Mouse (Mus musculus): ENCODE results near the gene Lrpap1.

Gene Lrpap1

DNA sequence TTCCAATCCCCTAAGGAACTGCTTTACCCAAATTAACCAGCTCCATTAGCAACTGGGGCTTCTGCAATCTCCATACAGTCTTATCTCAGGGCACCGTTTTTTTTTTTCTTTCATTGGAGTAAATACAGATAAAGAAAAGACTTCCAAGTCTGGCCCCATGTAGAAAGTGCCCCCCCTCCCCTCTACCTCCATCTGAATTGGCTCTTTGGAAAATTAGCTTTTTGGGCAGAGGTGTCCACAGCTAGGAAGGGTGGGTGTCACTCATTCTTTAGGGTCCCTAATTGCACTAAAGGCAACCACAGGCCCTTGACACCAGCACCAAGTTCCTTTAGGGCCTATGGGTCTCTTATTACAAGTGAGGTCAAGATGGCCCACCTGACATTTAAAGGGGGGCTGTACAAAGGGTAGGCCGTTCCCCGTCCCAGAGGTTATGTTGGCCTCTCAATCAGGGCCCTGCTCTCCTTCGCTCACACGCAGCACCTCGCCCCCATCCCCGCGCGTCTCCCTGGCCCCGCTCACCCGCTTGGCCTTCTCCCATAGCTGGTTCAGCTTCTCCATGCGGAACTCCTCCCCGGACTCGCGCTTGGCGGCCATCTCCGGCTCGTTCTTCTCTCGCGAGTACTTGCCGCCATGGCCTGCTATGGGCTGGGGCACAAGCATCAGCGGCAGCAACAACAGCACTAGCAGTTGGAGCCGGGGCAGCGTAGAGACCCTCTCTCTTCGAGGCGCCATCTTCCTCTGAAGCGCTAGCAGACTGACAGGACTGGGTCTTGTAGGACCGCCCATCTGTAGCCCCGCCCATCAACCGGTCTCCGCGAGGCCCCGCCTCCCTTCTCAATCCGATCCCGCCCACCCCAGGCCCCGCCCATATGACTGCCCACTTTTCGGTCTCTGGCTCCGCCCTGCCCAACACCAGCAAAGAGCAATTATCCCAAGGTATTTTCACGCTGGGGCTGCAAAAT lies at the start of gene Lrpap1:
Gene Lrpap1 (minus strand): TSS at position 807 of the 962 bp plus-strand sequence.
- DNase-seq: peak; percentile 88 to 96

DNA sequence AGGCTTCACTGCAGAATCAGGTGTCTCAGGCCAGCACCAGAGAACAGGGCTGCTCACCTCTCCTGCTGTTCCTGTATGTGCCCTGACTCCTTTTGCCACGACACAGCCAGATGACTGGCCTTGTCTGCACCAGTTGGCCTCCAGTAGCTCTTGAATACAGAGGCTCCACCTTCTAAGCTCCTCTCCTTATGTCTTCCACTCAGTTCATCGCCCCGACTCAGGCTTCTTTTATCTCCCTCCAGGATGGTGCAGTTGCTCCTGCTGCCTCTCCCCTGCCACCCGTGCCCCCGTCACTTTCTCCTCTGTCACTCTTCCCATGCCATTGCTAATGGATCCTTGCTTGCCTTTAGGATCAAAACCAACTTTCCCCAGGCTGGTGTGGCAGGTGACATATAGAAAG lies 44.4 kb upstream of the Lrpap1 start:
- no peak for DNase-seq

DNA sequence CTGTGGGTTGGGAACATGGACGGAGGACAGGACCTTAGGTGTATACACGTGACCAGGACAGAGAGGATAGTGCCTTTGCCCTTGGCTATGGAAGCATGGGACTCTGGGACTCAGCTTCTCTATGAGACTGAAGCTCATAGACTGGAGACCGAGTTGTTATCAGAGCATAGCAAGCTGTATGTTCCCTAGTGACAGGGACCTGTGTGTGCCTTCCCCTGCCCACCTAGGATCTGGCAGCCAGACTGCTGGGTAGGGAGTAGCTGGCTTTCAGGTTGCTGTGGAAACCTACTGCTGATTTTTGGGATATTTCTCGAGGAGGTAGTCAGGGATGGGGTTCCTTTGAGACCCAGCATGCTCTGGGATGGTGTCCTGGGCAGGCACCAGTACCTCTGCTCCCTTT lies 44.0 kb upstream of the Lrpap1 start:
- no peak for DNase-seq

DNA sequence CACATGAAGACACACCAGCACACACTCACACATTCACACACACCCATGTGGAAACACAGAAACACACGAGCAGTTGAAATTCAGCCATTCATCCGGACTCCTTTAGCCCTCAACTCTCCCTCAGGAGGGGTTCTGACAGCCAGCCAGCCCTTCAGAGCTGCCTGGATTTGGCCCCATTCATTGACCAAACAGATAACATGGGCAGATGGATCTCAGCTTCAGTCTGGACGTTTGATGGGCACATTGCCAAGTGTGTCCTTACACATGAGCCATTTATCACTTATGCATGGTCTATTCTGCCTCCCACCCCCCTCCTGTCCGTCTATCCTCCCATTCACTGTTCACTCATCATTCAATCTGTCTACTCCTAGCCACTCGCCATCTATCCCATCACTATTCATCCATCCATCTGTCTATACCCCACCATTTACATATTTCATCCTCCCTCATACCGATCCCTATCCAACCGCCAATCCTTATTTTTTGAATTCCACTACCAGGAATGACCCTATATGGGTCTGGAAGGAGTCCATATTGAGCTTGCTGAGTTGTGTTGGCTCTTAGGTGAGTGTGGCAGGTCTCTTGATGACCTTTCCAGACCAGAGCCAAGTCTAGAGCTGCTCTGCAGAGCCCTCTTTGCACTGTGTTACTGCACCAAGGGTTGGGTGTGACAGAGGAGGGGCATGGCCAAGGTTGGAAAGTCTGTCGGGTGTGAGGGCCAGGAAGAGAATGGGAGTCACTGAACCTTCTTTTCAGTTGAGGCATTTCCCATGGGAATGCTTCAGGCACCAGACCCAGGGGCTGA lies 42.6 kb upstream of the Lrpap1 start:
- no peak for DNase-seq

DNA sequence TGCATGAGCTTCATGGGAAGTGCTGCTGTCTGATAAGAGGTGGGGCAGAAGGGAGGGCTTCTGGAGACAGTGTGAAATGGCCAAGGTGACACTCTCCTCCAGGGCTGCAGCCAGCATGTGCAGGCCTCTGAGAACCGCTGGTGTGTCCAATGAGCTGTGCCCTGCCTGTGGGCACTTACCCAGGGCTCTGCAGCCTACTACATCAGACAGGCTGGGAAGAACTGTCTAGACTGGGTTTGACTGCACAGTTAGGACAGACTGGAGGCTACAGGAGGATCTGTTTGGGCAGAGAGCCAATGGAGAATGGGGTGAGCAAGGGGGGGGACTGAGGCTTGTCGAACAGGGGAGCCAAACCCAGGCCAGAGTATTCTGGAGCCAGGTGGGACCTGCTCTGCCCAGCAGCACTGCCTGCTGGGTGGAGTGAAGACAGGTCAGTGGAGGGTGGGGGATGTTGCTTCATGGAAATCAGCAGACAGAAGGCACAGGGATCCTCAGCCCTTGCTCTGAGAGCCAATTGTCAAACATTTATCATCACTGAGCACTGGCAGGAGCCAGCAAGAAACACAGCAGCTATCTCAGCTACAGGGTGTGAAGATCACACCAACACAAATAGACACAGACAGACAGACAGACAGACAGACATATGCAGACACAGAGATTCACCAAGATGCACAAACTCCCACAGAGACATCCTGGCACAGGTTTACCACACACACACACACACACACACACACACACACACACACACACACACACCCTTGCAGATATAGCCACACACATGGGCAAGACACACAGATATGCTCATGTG lies 41.8 kb upstream of the Lrpap1 start:
- DNase-seq: no peak

DNA sequence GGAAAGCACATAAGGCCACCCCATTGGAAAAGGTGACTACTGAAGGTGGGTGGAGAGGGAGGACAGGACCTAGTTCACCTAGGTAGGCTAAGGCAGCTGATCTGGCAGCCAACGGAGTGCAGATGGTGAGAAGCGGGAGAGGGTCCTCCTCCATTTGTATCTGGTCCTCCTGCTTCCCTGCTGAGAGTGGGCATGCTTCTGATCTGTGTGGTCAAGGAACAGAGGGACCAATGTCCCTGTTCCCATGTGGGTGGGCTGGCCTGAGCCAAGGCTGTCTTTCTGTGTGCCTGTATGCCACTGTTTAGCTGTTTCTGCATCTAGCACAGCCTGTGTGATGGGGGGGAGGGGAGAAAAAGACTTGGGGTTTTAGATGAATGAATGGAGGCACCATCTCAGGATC lies 41.2 kb upstream of the Lrpap1 start:
- no peak for DNase-seq

DNA sequence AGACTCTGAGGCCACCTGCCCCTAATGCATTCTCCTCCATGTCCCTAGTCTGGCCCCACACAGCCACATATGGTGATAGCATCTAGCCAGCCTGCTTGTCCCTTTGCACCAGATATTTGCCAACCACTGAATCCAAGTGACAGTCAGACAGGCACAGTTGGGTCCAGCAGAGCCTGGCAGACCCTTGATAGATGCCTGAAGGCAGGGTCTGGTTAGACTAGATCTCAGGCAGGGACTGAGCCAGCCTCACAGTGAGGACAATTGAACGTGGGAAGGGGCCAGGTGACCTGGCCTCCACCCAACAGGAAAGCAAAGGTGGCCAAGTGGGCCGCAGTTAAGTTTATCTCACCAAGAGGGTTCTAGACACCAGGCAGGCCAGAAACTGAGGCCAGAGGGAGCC lies 39.1 kb upstream of the Lrpap1 start:
- no peak for DNase-seq

DNA sequence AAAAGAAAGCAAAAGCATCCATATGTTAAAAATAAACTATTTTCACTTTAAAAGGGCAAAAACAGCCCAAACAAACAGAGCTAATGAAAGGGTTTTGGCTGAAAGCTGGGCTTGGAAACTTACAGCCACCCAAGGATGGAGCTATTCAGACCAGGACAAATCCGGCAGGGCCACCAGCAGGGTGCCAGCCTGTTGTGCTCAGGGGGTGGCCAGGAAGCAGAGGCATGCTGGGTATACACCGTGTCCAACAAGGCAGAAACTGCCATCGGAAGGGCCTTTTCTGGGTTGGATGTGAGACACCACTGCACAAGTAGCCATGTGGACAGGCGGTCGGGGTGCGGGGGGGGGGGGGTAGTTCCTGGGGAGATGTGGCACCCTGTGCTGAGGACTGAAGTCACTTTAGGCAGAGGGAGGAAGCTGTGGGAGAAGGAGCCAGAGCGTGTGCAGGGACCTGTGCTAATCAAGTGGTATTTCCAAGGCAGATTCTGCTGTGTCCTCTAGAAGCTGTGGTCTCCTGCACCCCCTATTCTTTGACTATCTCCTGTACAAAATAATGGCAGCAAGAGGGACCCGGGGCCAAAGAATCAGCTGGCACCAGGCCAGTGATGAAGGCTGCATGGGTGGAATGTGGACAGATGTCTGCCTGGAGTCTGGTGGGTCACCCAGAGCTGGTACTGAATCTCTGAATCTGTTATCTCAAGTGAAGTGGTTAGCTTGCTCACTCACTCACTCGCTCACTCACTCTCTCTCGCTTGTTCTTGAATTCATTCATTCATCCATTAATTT lies 38.1 kb upstream of the Lrpap1 start:
- no peak for DNase-seq

DNA sequence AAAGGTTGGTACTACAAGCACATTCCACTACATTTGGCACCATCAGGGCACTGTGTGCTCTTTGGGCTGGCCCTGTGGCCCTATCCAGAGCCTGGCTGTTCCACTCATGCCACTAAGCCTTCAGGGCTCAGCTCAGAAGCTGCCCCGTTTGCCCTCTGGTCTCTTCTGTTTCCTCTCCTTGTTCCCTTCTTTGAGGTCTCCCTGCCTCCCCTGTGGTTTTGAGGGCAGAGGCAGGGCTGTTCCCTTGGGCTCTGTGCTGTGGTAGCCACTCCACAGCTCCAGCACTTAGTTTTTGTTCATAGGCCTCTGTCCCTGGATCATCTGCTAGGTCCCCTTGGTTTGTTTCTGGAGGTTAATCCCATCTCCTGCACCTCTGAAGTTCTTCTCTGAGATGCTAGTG lies 37.3 kb upstream of the Lrpap1 start:
- no peak for DNase-seq

DNA sequence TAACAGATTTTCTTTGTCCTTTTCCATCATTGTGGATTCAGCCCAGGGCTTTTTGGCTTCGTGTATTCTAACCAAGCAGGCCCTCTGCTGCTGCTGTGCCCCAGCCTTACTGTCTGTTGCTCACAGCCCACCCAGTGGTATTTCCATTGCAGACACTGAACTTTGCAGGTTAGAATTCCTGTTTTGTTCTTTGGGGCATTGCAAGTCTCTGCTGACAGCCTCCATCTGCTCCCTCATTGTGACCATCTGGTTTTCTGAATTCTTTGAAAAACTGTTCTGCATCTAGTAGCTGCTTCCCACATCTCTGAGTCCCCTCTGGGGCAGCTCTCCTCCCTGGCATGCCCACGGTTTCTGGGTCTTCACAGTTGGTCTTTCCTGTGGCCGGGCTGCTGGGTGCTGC lies 35.8 kb upstream of the Lrpap1 start:
- DNase-seq: no peak

DNA sequence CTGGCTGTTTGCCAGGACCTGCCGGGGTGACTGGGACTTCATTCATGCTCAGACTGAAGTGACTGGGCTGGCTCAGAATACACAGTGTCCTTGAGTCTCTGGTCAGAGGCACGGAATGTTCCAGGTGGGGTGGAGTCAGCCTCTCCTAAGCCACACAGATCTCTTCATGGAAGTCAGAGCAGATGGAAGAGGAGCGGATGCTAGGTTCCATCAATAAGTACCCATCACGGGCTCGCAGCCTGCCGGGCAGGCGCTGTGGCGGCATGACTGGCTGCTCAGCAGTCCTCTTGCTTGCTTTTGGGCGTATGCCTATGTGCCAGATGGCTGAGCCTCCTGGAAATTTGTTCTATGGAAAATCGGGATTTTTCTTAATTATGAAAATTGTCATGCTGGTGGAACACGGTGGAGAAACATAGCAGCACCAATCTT lies 32.6 kb upstream of the Lrpap1 start:
- DNase-seq: no peak

DNA sequence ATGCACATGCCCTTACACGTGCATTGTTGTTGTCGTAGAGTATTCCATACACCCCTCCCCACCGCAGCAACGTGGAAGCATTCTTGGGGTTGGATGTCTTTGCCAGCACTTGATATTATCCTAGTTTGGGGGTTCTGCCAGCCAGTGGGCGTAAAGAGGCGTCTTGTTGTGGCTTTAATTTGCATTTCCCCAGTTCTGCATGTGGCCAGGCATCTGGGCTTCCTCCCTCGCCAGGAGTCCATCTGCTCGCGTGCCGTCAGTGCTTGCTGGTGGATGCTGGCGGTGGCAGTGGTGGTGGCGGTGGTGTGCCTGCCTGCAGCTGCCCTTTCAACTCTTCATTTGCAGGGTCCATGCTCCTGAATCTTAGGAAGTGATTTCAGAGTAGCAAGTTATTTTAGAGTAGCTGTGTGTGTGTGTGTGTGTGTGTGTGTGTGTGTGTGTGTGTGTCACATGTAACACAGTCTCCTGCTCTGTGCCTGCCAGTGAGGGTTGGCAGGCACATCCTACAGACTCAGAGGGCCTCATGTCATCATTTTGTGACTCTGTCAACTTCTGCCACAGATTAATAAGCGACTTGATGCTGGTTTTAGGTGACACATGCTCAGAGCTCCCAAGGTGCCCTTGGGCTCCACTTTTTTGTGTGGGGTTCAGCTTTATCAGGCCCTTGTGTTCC lies 32.1 kb upstream of the Lrpap1 start:
- DNase-seq: no peak

DNA sequence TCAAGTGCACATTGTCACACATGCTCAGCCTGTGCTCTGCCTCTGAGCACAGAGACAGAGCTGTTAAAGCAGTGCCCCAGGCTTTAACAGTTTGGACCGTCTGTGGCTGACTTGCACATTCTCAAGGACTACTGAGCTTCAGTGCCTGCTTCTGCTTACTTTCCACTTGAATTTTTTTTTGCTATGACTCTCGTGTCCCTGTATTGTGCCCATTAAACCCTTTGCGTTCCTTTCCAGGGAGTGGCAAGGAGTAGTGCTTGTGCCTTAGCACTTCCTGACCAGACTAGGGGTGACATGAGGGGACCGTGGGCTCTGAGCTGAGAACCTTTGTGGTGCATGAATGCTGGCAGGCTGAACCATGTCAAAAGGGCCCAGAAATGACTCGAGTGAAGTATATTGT lies 30.3 kb upstream of the Lrpap1 start:
- DNase-seq: no peak

DNA sequence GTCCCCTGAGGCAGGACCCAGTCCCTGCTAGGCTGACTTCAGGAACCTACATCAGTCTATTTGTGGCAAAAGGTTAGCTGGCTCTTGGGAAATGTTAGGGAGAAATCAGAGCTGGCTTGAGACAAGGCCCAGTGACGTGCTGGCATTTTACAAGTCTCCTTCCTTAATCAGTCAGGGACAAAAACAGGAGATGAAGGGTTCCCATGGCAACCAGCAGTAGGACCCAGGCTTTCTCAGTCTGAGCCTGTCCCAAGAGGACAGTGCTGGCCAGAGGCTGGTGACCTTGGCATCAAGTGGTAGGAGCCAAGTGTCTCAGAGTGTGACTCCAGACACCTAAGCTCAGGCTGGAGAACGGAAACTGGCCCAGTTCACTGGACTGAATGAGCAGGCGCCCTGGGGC lies 28.7 kb upstream of the Lrpap1 start:
- DNase-seq: no peak

DNA sequence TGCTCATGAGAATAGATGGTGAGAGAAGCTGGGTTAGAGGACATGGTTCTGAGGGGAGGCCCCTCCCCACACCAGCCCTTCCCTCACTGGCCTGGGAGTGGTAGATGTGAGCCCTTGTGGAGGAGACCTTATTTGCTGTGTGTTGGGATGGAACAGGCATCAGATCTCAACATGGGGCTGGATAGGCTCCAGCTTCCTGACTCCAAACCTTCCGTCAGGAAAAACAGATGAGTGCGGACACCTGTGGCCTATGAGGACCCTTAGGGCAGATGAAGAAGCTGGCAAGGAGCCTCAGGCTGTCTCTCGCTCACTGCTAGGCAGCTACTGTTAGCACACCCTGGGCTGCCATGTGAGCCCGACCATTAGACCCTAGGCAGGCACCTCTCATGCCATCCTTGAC lies 27.9 kb upstream of the Lrpap1 start:
- DNase-seq: no peak

DNA sequence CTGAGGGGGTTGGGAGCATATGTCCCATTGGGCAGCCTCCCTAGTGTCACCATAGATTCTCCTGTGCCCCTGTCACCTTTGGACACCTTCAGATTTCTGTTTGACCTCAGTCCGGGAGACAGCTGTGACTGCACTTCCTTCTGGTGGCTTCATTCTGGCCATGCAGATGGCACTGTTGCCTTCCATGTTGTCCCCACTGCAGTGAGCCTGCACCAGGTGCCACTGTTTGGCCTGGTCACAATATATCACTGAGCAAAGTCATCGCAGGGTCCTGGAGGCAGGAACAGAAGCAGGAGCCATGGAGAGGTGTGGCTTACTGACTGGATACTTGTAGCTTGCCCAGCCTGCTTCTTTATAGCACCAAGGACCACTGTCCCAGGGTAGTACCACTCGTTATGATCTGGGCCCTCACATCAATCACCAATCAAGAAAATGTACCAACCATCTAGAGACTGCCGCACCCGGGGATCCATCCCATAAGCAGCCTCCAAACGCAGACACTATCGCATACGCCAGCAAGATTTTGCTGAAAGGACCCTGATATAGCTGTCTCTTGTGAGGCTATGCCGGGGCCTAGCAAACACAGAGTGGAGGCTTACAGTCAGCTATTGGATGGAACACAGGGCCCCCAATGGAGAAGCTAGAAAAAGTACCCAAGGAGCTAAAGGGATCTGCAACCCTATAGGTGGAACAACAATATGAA lies 26.9 kb upstream of the Lrpap1 start:
- no peak for DNase-seq

DNA sequence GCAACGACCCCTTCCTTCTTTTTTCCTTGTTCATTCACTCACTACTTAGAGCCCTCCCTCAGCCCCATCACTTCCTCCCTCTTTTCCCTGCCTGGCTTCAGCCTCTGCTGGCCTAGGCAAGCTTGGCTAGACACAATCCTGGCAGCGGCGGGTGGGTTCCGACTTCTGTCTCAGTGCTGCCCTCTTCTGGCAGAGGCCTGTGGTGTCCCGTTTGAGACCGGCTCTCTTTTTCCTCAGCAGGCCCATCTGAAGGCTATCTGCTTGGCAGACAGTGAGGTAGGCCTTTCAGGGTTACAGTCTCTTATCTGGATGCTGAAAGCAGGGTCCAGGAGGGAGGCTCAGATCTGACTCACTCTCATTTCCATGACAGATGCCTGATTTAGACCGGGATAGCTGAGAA lies 26.2 kb upstream of the Lrpap1 start:
- DNase-seq: peak; percentile 88 to 93

DNA sequence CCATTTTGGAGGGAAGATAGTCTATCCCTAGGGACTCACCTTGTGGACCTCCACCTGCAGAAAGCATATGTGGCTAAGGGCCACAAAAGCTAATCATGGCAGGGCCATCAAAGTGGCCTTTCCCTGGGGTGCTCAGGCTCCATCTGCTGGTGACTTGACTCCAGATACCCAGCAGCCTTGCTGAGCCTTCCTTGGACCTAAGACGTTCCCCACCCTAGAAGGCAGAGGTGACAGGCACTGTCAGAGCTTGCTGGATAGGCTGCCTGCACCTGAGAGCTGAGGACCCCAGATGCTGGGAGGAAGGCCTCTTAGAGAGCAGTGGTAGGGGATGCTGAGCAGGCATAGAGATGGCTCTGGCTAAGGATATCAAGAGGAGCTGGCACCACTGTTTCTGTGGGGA lies 25.7 kb upstream of the Lrpap1 start:
- DNase-seq: peak; percentile 8 to 38

DNA sequence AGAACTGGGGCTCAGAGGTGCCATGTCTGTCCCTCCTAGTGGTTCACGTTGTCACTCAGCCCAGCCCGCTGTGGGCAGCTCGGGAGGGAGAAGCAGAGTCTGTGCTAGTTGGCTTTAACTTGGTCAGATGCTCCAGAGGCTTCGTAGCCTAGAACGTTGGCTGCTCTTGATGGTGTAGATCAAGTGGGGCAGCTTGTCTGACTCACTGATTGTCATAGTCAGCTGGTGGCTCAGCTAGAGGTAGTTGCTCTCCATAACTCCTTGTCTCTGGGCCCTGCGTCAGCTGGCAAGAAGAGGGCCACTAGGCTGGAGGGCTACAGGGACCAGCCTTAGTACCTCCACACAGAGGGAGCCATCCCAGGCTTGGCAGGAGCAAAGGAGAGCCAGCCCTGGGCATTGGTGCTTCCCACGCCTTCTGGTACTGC lies 24.2 kb upstream of the Lrpap1 start:
- no peak for DNase-seq

DNA sequence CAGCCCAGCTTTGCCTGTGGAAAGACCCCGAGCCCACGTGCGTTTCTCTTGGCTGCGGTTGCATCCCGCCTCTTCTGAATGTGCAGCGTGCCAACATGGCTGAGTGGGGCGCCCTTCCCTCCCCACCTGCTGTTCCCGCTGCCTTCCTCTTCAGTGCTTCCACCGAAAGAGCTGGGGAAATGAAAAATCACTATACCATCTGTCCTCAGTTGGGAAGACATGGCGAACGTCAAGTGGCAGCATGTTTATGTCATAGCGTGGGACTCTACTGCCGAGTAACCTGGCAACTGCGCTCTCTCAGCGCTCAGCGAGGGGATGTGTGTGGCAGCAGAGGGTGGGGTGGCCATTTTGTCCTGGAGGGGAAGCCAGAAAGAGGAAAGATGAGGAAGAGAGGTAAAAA lies 23.6 kb upstream of the Lrpap1 start:
- no peak for DNase-seq

DNA sequence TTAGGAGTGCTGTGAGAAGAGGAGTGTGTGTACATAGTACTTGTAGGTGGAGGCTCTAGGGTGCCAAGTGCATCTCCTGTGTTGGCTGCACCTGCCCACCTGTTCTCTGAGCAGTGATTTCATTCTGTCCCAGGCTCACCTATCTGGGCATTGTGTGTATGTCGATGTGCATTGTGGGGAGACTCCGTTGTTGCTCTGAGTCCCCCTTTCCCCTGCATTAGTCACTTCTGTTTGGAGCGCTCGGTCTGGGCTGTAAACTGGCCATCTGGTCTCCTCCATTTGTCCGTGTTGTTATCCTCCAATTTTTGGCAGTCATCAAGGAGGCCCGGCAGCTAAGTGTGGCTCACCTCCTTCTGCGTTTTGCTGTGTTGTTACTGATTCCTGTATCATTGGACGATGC lies 14.5 kb upstream of the Lrpap1 start:
- DNase-seq: no peak
